Mouse (Mus musculus) ES-E14 (cell line): ENCODE measurements around the gene Irf1. TPM values are rescaled to one million over a fixed set of nuclear protein-coding genes. Genes with fewer than 3 reads are reported as not detected.
"Not testable (repeated sequence)": the region's sequence is repeated elsewhere in the genome, so short reads cannot be mapped to it uniquely, and the experiment has no call there.

Experiments
- DNase-seq: peaks from one replicate; pipeline ENCODE4 v3.0.0-alpha.2; 2013; ENCODE audit warnings: low read depth, low spot score
- H3K27ac ChIP-seq: 2 replicates; pipeline ENCODE4 v1.5.1; 2012; ENCODE audit warnings: low read depth, mild to moderate bottlenecking, low read length, moderate library complexity, mixed read lengths; ENCODE audit not compliant: poor library complexity, insufficient read depth, severe bottlenecking
- H3K36me3 ChIP-seq: 2 replicates; pipeline ENCODE4 v1.6.1; 2012; ENCODE audit warnings: mild to moderate bottlenecking, low read length, moderate library complexity, mixed read lengths; ENCODE audit not compliant: control insufficient read depth, poor library complexity, insufficient read depth, severe bottlenecking
- H3K4me1 ChIP-seq, 2 experiments: fragments of 150-350 bp in 1 of 2; sonication (generic) in 1 of 2; 2 replicates each; pipeline ENCODE4 v1.6.1; 2012; ENCODE audit warnings: low read length in 2 of 2, mild to moderate bottlenecking in 1 of 2, mixed read lengths in 1 of 2; ENCODE audit not compliant: control insufficient read depth in 2 of 2, insufficient read depth in 2 of 2, poor library complexity in 1 of 2
- H3K4me3 ChIP-seq, 2 experiments: fragments of 150-350 bp in 1 of 2; sonication (generic) in 1 of 2; 2 replicates each; pipeline ENCODE4 v1.5.1; 2012; ENCODE audit warnings: low read length in 2 of 2, low read depth in 1 of 2, mild to moderate bottlenecking in 1 of 2, mixed read lengths in 1 of 2; ENCODE audit not compliant: insufficient read depth in 1 of 2, poor library complexity in 1 of 2, severe bottlenecking in 1 of 2
- H3K9ac ChIP-seq: 2 replicates; pipeline ENCODE4 v1.6.1; 2012; ENCODE audit warnings: low read depth, mild to moderate bottlenecking, low read length, mixed read lengths; ENCODE audit not compliant: poor library complexity, insufficient read depth, severe bottlenecking
- H3K9me3 ChIP-seq: fragments of 150-350 bp; sonication (generic); 2 replicates; pipeline ENCODE4 v1.6.1; 2012; ENCODE audit warnings: low read depth, mild to moderate bottlenecking, low read length; ENCODE audit not compliant: control insufficient read depth, insufficient read depth
- CHD2 ChIP-seq: IDR thresholded peaks from 2 replicates; pipeline ENCODE4 v1.6.1; 2014; ENCODE audit warnings: mild to moderate bottlenecking, low read depth, low read length, inconsistent platforms
- HCFC1 ChIP-seq: IDR thresholded peaks from 2 replicates; pipeline ENCODE4 v1.6.1; 2012; ENCODE audit warnings: low read length, inconsistent platforms, borderline replicate concordance; ENCODE audit not compliant: insufficient read depth
- MAFK ChIP-seq: IDR thresholded peaks from 2 replicates; pipeline ENCODE4 v1.6.1; 2014; ENCODE audit warnings: mild to moderate bottlenecking, low read depth, low read length, inconsistent platforms; ENCODE audit not compliant: insufficient read depth
- ZC3H11A ChIP-seq: IDR thresholded peaks from 2 replicates; pipeline ENCODE4 v1.6.1; 2012; ENCODE audit warnings: low read depth, mild to moderate bottlenecking, inconsistent platforms, low read length, borderline replicate concordance
- ZNF384 ChIP-seq: IDR thresholded peaks from 2 replicates; pipeline ENCODE4 v1.6.1; 2012; ENCODE audit warnings: low read depth, low read length, inconsistent platforms
- in situ Hi-C, 2 experiments: fragments of 600-800 bp; cut with MboI; formaldehyde crosslinking; loops; one replicate each; pipeline ENCODE4 v1.15.1; 2025; ENCODE audit warnings: low sequenced_read_pairs in 2 of 2, inconsistent platforms in 1 of 2; ENCODE audit not compliant: unreplicated experiment in 2 of 2
- total RNA-seq: library from RNA; depleted of rRNA; stranded (reverse); fragments of 300-350 nt; gene quantifications from 2 replicates; pipeline ENCODE4 v1.2.3, GENCODE M21; 2012

Gene Irf1
- total RNA-seq, 1 experiment, result 28.0 TPM

DNA sequence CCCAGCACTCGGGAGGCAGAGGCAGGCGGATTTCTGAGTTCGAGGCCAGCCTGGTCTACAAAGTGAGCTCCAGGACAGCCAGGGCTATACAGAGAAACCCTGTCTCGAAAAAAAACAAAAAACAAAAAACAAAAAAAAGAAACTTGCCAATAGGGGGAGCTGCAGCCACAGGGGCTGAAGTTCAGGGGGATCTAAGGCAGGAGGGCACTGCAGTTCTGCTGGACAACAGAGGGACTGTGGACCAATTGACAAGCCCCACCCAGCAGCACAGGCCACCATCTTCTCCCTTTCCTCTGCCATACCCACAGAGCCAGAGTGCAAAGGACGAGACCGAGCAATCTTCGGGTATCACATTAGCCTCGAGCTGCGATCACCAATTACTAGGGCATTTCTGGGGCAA, 11.8 kb upstream of the Irf1 start:
- H3K4me3 ChIP-seq, H3K9ac ChIP-seq, H3K27ac ChIP-seq, H3K36me3 ChIP-seq, DNase-seq, H3K9me3 ChIP-seq: not testable (repeated sequence)
- peak; percentile 64; the same call in 1 of the 2 replicates for TF ChIP-seq ZNF384
- peaks cover 9 to 30% of the 10 kb centered on the region in 2 experiments for H3K4me1 ChIP-seq
- in situ Hi-C loops, result loop anchor here in 1 of 2 experiments (10.0 kb wide), 1 partner anchor 97 kb away; the partner anchor contains the start of gene Gm12216

DNA sequence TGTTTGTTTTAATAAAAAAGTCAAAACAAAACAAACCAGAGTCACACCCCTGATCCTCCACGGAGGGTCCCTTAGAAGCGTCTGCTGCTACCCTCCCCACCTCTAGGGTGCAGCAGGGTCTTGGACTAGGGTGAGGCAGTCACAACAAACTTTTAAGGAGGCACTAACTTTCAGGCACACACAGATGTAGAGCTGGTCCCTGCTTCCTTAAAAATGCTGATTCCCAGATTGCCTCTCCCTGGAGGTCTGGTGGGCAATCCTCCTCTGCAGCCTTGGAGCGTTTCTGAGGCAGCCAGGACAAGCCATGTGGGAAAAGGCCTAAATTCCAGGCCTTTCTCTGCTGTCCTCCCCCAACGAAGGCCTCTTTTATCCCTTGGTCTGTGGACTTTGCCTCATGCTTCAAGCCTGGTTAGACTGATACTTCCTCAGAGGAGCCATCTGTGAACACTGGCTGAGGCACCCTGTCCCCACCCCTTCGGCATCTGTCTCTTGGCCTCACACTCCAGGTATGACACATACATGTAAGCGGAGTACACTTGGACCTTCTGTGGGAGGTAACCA, 10.9 kb upstream of the Irf1 start:
- peaks cover 9 to 37% of the 10 kb centered on the region in 2 experiments for H3K4me1 ChIP-seq
- H3K4me3 ChIP-seq, result peak overlapping the region; percentile 8 to 54; a peak in 2 of 4 replicates
- TF ChIP-seq ZC3H11A (no peak), CHD2 (no peak), HCFC1 (no peak)
- no peaks in the 10 kb centered on the region for H3K36me3 ChIP-seq
- peak overlapping the region; percentile 88 for H3K27ac ChIP-seq
- H3K9me3 ChIP-seq, result no peaks in the 10 kb centered on the region
- in situ Hi-C loops, result loop anchor here in 1 of 2 experiments (10.0 kb wide), 1 partner anchor 96 kb away; the partner anchor contains the start of gene Gm12216
- no peak for DNase-seq
- no peak overlapping the region for H3K9ac ChIP-seq

DNA sequence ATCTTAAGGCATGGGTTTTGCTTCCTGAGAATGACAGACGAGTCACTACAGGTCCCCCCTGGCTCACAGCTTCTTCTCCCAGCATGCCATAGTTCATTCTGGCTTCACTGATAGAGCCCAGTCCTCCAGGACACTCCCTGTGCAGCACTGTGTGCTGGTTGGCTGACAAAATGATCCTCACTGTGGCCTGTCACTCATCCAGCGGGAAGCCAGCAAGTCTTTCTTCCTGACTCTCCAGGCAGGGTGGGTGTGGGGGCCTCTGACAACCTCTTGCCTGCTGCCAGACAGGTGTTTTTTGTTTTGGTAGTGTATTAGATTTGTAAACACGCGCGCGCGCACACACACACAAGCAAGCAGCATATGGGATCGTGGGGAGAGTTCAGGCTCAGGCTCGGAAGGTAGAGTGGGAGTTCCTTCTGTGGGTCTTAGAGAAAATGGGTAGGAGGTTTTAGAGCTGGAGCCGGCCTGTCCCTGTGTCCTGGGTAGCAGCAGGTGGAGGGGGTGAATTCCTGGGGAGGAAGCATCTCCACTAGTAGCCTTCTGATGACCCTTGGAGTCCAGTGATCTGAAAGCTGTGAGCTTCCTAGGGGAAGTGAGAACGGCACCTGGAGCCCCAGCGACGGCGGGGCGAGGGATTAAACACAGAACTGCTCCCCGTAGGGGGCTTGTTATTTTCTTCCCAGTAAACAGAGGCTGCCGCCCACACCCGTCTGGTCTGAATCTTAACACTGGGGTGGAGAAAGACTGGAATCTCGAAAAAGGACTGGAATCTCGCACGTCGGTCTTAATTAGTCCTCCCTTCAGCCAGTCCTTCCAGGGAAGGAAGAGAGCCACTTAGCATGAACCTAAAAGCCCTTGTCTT, 10.0 kb upstream of the Irf1 start:
- Histone ChIP-seq H3K4me1 (peaks cover 17 to 43% of the 10 kb centered on the region in 2 experiments), H3K36me3 (no peaks in the 10 kb centered on the region), H3K4me3 (peak overlapping the region; percentile 8 to 54), H3K9ac (peak overlapping the region; percentile 48; the same call in 1 of the 2 replicates), H3K27ac (peak overlapping the region; percentile 88), H3K9me3 (no peaks in the 10 kb centered on the region)
- no peak for TF ChIP-seq CHD2
- no peak for TF ChIP-seq MAFK
- no peak for TF ChIP-seq ZNF384
- TF ChIP-seq HCFC1, result no peak
- TF ChIP-seq ZC3H11A, result no peak
- in situ Hi-C loops, result loop anchor here in 1 of 2 experiments (10.0 kb wide), 1 partner anchor 95 kb away; the partner anchor contains the start of gene Gm12216
- no peak for DNase-seq

DNA sequence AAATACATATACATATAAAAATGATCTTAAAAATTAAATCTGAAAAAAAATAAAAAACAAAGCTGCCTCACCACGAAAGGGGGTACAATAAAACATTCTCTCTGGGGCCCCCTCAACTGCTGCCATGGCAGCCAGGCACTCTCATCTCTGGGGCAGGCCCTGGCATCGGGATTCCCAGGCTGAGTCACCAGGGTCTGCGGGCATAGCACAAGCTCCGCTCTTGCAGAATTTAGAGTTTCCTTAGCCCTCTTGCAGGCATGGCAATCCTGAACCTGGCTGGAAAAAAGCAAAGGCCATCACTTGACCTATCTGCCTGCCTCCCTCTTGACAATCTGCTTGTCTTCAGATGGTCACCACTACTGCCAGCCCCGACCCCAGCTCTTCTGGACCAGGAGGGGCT, 8.5 kb upstream of the Irf1 start:
- in situ Hi-C loops, result no loop called here
- Histone ChIP-seq H3K9ac (no peak overlapping the region), H3K36me3 (no peaks in the 10 kb centered on the region), H3K9me3 (no peaks in the 10 kb centered on the region), H3K27ac (no peak overlapping the region), H3K4me1 (peaks cover 17 to 49% of the 10 kb centered on the region in 2 experiments), H3K4me3 (no peak overlapping the region)
- no peak for TF ChIP-seq MAFK
- no peak for TF ChIP-seq HCFC1
- no peak for TF ChIP-seq ZC3H11A
- TF ChIP-seq ZNF384, result no peak
- no peak for TF ChIP-seq CHD2
- no peak for DNase-seq
